ENCODE assay signal across 27 mouse cellular contexts in the genomic region with DNA sequence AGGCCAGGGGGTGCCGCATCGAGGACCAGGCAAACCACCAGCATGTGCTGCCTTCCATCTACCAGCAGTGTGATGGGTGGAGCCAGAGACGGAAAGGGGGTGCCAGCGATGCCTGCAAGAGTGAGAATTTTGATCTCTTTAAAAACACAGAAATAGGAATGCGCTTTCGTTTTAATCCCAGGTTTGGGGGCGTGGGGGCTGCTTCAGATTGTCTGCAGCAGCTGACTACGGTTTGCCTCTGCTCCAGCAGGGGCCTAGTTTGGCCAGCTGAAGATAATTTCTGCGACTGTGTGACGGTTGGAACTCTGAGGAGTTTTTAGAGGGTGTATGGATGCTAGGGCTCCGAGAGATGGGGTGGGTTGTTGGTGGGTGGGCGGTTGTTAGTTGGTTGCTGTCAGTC. TPM values are rescaled to one million over a fixed set of nuclear protein-coding genes. Genes with fewer than 3 reads are reported as not detected.
DNase-seq lines count a peak whose midpoint lies in the region; ATAC-seq and TF ChIP-seq lines count a peak whose summit lies in the region.
"Had no signal": no experiment of that assay in that cellular context is flagged by ENCODE, and none has a peak within 500 bp of the region (broad histone marks: within the 10 kb centered on the region; RNA-seq: fewer than 3 reads in every experiment).

No protein-coding gene starts in this region.

- no peak for DNase-seq in frontal cortex, postnatal 25 days (ENCODE audit: low spot score in 2 of 2)
- no peak for DNase-seq in left cerebral cortex, adult 2 months (ENCODE audit: extremely low spot score in 1 of 2, low spot score in 2 of 2)
- no peak for DNase-seq in left cerebral cortex, adult 11 months (ENCODE audit: low spot score)
- peak; percentile 43 for DNase-seq in brain, adult 2 months (ENCODE audit: low read depth, low spot score)
- DNase-seq: adrenal gland, adult 8-10 months; adrenal gland, postnatal 14 days; adrenal gland, postnatal 36 days; B cell, adult 2 months; cerebellum, adult 11 months; cerebellum, adult 18-20 months; cerebellum, adult 8-10 months; cerebellum, adult 9-11 months; cerebellum, postnatal 14 days; cerebellum, postnatal 36 days; forebrain, postnatal 0 days had no signal

- intact Hi-C loops in left cerebral cortex, adult 2 months (cut with DNase I): no loop called here

- no peak for TF ChIP-seq CTCF in left cerebral cortex, adult 2 months (IDR thresholded peaks at IDR 0.05)

- peak; percentile 69; the same call in 1 of the 2 replicates for ATAC-seq in frontal cortex, adult (ENCODE audit: low TSS enrichment)
- ATAC-seq in monocyte, adult 5-6 weeks (replicated peaks; ENCODE audit: insufficient number of reproducible peaks, low FRiP score, low TSS enrichment, poor library complexity, severe bottlenecking): no peak
- ATAC-seq: activated CD4-positive, CD25-positive, alpha-beta regulatory T cell, adult 4 months; CD4-positive, CD25-positive, alpha-beta regulatory T cell, adult 4 months; forebrain, embryonic 13.5 days; forebrain, embryonic 15.5 days; forebrain, postnatal 0 days; Patski had no signal

- no peak overlapping the region for H3K4me3 ChIP-seq in left cerebral cortex, adult 2 months
- H3K4me3 ChIP-seq: embryonic facial prominence, embryonic 10.5 days; embryonic facial prominence, embryonic 12.5 days; forebrain, embryonic 13.5 days; forebrain, embryonic 15.5 days had no signal

- peak overlapping the region; percentile 57 for H3K27ac ChIP-seq in left cerebral cortex, adult 2 months
- H3K27ac ChIP-seq: embryonic facial prominence, embryonic 10.5 days; embryonic facial prominence, embryonic 12.5 days; forebrain, embryonic 13.5 days; forebrain, embryonic 15.5 days had no signal

RNA-seq across cellular contexts. Expression of gene Ptcra, which starts 4.8 kb away (rescaled TPM):
- under 1 TPM in 1 of 2 experiments, not detected in 1; 0.28 TPM for total RNA-seq in left cerebral cortex, adult 2 months (2021)
- total RNA-seq in monocyte, adult 5-6 weeks (2017): 0.38 TPM in 1 of 3 replicates, not detected in the others
- total RNA-seq: adrenal gland, adult 18-20 months; adrenal gland, adult 8-10 months; adrenal gland, postnatal 36 days; common myeloid progenitor, adult 5-6 weeks; forebrain, postnatal 0 days had no signal

RNA-seq across cellular contexts. Expression of gene Cnpy3, which starts 6.7 kb away (rescaled TPM):
- 10 to 100 TPM; 65.1 to 68.1 TPM for total RNA-seq in left cerebral cortex, adult 2 months (2021)
- total RNA-seq in monocyte, adult 5-6 weeks (2017): 88.2 to 109 TPM (median 106 TPM) in 3 replicates

RNA-seq across cellular contexts. Expression of gene 2310039H08Rik, which starts 13.7 kb away (rescaled TPM):
- total RNA-seq in left cerebral cortex, adult 2 months (2021): 1 to 10 TPM; 6.3 to 6.5 TPM
- total RNA-seq in monocyte, adult 5-6 weeks (2017): 4.2 to 8.7 TPM (median 4.2 TPM) in 3 replicates

RNA-seq across cellular contexts. Expression of gene Rpl7l1, which starts 23.7 kb away (rescaled TPM):
- 10 to 100 TPM; 36.7 to 51.5 TPM for total RNA-seq in left cerebral cortex, adult 2 months (2021)
- total RNA-seq in monocyte, adult 5-6 weeks (2017): 87.5 to 121 TPM (median 88.0 TPM) in 3 replicates

RNA-seq across cellular contexts. Expression of gene Gnmt, which starts 29.8 kb away (rescaled TPM):
- 1 to 10 TPM in 1 of 2 experiments, under 1 TPM in 1; 0.70 to 2.1 TPM for total RNA-seq in left cerebral cortex, adult 2 months (2021)
- 2.2 to 3.4 TPM (median 3.1 TPM) in 3 replicates for total RNA-seq in monocyte, adult 5-6 weeks (2017)
- total RNA-seq: common myeloid progenitor, adult 5-6 weeks; forebrain, postnatal 0 days; G1E had no signal
